Mouse (Mus musculus) myocyte (in vitro differentiated cells): ENCODE results near the gene Rptor. TPM values are rescaled to one million over a fixed set of nuclear protein-coding genes. Genes with fewer than 3 reads are reported as not detected.

ENCODE experiments used
- H3K27me3 ChIP-seq: one replicate; pipeline ENCODE4 v1.6.1; 2011; ENCODE audit not compliant: control insufficient read depth, insufficient read depth, insufficient read length
- H3K36me3 ChIP-seq: one replicate; pipeline ENCODE4 v1.6.1; 2011; ENCODE audit not compliant: control insufficient read depth, insufficient read depth
- H3K4me2 ChIP-seq: one replicate; pipeline ENCODE4 v1.6.1; 2011; ENCODE audit warnings: low read depth, control low read depth
- H3K4me3 ChIP-seq: one replicate; pipeline ENCODE4 v1.5.1; 2011; ENCODE audit warnings: mild to moderate bottlenecking, control low read depth, moderate library complexity
- H3K79me2 ChIP-seq: one replicate; pipeline ENCODE4 v1.6.1; 2011; ENCODE audit not compliant: control insufficient read depth, insufficient read depth
- H3ac ChIP-seq: one replicate; pipeline ENCODE4 v1.6.1; 2011; ENCODE audit not compliant: control insufficient read depth, insufficient read length
- CEBPB ChIP-seq: IDR thresholded peaks from 2 replicates; pipeline ENCODE4 v1.6.1; 2011; ENCODE audit warnings: mild to moderate bottlenecking, moderate library complexity; ENCODE audit not compliant: poor library complexity, insufficient read depth, severe bottlenecking
- E2F4 ChIP-seq: IDR thresholded peaks from one replicate; pipeline ENCODE4 v1.6.1; 2011; ENCODE audit warnings: mild to moderate bottlenecking, control low read depth, moderate library complexity; ENCODE audit not compliant: insufficient read depth
- MAX ChIP-seq: IDR thresholded peaks from one replicate; pipeline ENCODE4 v1.6.1; 2011; ENCODE audit warnings: low read depth, mild to moderate bottlenecking, control low read depth
- MYOD1 ChIP-seq, 3 experiments: IDR thresholded peaks; one replicate each; pipeline ENCODE4 v1.6.1; 2011; ENCODE audit warnings: control low read depth in 2 of 3, low read depth in 2 of 3, mild to moderate bottlenecking in 2 of 3, moderate library complexity in 1 of 3; ENCODE audit not compliant: insufficient read length in 2 of 3, control insufficient read depth in 1 of 3
- MYOG ChIP-seq, 3 experiments: IDR thresholded peaks; one replicate each; pipeline ENCODE4 v1.6.1; 2011; ENCODE audit warnings: control low read depth in 2 of 3, low read depth in 2 of 3, mild to moderate bottlenecking in 2 of 3; ENCODE audit not compliant: insufficient read length in 2 of 3, control insufficient read depth in 1 of 3, insufficient read depth in 1 of 3
- POLR2A ChIP-seq: IDR thresholded peaks from one replicate; pipeline ENCODE4 v1.6.1; 2011; ENCODE audit warnings: low read depth, mild to moderate bottlenecking, control low read depth, moderate library complexity; ENCODE audit not compliant: insufficient read length
- POLR2AphosphoS2 ChIP-seq: IDR thresholded peaks from one replicate; pipeline ENCODE4 v1.6.1; 2011; ENCODE audit warnings: low read depth, control low read depth; ENCODE audit not compliant: insufficient read length
- REST ChIP-seq: IDR thresholded peaks from one replicate; pipeline ENCODE4 v1.6.1; 2011; ENCODE audit warnings: mild to moderate bottlenecking, control low read depth, moderate library complexity; ENCODE audit not compliant: insufficient read depth, insufficient read length
- SRF ChIP-seq: IDR thresholded peaks from one replicate; pipeline ENCODE4 v1.6.1; 2011; ENCODE audit warnings: low read depth; ENCODE audit not compliant: control insufficient read depth, insufficient read length
- TCF12 ChIP-seq: IDR thresholded peaks from one replicate; pipeline ENCODE4 v1.6.1; 2011; ENCODE audit warnings: mild to moderate bottlenecking, control low read depth; ENCODE audit not compliant: poor library complexity, insufficient read depth, severe bottlenecking
- TCF3 ChIP-seq: IDR thresholded peaks from one replicate; pipeline ENCODE4 v1.6.1; 2011; ENCODE audit warnings: low read depth, control low read depth; ENCODE audit not compliant: insufficient read length
- USF1 ChIP-seq: IDR thresholded peaks from one replicate; pipeline ENCODE4 v1.6.1; 2011; ENCODE audit warnings: low read depth, mild to moderate bottlenecking, control low read depth, moderate library complexity
- polyA plus RNA-seq: library from polyadenylated mRNA; unstranded; fragments of >200 nt; fragmentation: generic; extraction: Trizol; gene quantifications from one replicate; pipeline ENCODE4 v1.2.1, GENCODE M21; 2012; ENCODE audit warnings: missing spikeins

Gene Rptor
- polyA plus RNA-seq, 1 experiment: 59.5 TPM

- H3K4me2 ChIP-seq: no peak overlapping the region
- no peak overlapping the region for H3ac ChIP-seq
- no peaks in the 10 kb centered on the region for H3K79me2 ChIP-seq
- no peak overlapping the region for H3K4me3 ChIP-seq
- peaks cover 4% of the 10 kb centered on the region for H3K36me3 ChIP-seq
- no peaks in the 10 kb centered on the region for H3K27me3 ChIP-seq
- TF ChIP-seq POLR2AphosphoS2 (no peak), REST (no peak), POLR2A (no peak), TCF3 (no peak), MYOD1 (IDR thresholded peaks at IDR 0.05; ENCODE audit: control insufficient read depth in 1 of 3, insufficient read length in 2 of 3, low read depth in 2 of 3) (no peak), SRF (no peak), MYOG (IDR thresholded peaks at IDR 0.05; ENCODE audit: control insufficient read depth in 1 of 3, insufficient read depth in 1 of 3, insufficient read length in 2 of 3, low read depth in 2 of 3) (no peak)
These were observed 231.4 kb downstream of the Rptor start for GRCm38 (mm10) chr11:119833877-119834804.

- TF ChIP-seq E2F4: no peak
- TF ChIP-seq REST: no peak
- TF ChIP-seq POLR2A: no peak
- TF ChIP-seq MYOG (IDR thresholded peaks at IDR 0.05; ENCODE audit: control insufficient read depth in 1 of 3, insufficient read depth in 1 of 3, insufficient read length in 2 of 3, low read depth in 2 of 3): no peak
- TF ChIP-seq USF1: no peak
- no peak for TF ChIP-seq POLR2AphosphoS2
- TF ChIP-seq MAX: no peak
- TF ChIP-seq MYOD1 (IDR thresholded peaks at IDR 0.05; ENCODE audit: control insufficient read depth in 1 of 3, insufficient read length in 2 of 3, low read depth in 2 of 3): no peak
- Histone ChIP-seq H3K27me3 (no peaks in the 10 kb centered on the region), H3K36me3 (no peaks in the 10 kb centered on the region), H3K4me3 (no peak overlapping the region), H3K4me2 (no peak overlapping the region), H3K79me2 (no peaks in the 10 kb centered on the region), H3ac (no peak overlapping the region)
These were observed 233.6 kb downstream of the Rptor start for GRCm38 (mm10) chr11:119836326-119836725.

GRCm38 (mm10) chr11:119837786-119838185, 235.1 kb downstream of the Rptor start:
- Histone ChIP-seq H3K27me3 (no peaks in the 10 kb centered on the region), H3K4me3 (no peak overlapping the region), H3K4me2 (no peak overlapping the region), H3K79me2 (no peaks in the 10 kb centered on the region), H3ac (no peak overlapping the region), H3K36me3 (no peaks in the 10 kb centered on the region)
- TF ChIP-seq CEBPB (no peak), MAX (no peak), MYOG (IDR thresholded peaks at IDR 0.05; ENCODE audit: control insufficient read depth in 1 of 3, insufficient read depth in 1 of 3, insufficient read length in 2 of 3, low read depth in 2 of 3) (no peak), MYOD1 (IDR thresholded peaks at IDR 0.05; ENCODE audit: control insufficient read depth in 1 of 3, insufficient read length in 2 of 3, low read depth in 2 of 3) (no peak), TCF12 (no peak)

- Histone ChIP-seq H3K4me3 (no peak overlapping the region), H3ac (no peak overlapping the region)
- no peak for TF ChIP-seq TCF3
- no peak for TF ChIP-seq SRF
- no peak for TF ChIP-seq POLR2AphosphoS2
- no peak for TF ChIP-seq TCF12
- no peak for TF ChIP-seq E2F4
- no peak for TF ChIP-seq MYOD1 (IDR thresholded peaks at IDR 0.05; ENCODE audit: control insufficient read depth in 1 of 3, insufficient read length in 2 of 3, low read depth in 2 of 3)
- TF ChIP-seq CEBPB: no peak
- TF ChIP-seq USF1: no peak
- no peak for TF ChIP-seq MAX
- TF ChIP-seq MYOG (IDR thresholded peaks at IDR 0.05; ENCODE audit: control insufficient read depth in 1 of 3, insufficient read depth in 1 of 3, insufficient read length in 2 of 3, low read depth in 2 of 3): no peak
- TF ChIP-seq REST: no peak
- no peak for TF ChIP-seq POLR2A
These were observed 237.0 kb downstream of the Rptor start for GRCm38 (mm10) chr11:119839411-119840342.

More at GRCm38 (mm10) chr11:119839411-119840342, 237.0 kb downstream of the Rptor start:
- H3K79me2 ChIP-seq: no peaks in the 10 kb centered on the region
- H3K36me3 ChIP-seq: peaks cover 3% of the 10 kb centered on the region
- no peaks in the 10 kb centered on the region for H3K27me3 ChIP-seq
- H3K4me2 ChIP-seq: no peak overlapping the region
